Mouse (Mus musculus): Measurements from ENCODE around the gene Pax7. TPM values are rescaled to one million over a fixed set of nuclear protein-coding genes. Genes with fewer than 3 reads are reported as not detected.

Gene Pax7
- polyA plus RNA-seq, 1 experiment from 2014 or later: not detected

DNA sequence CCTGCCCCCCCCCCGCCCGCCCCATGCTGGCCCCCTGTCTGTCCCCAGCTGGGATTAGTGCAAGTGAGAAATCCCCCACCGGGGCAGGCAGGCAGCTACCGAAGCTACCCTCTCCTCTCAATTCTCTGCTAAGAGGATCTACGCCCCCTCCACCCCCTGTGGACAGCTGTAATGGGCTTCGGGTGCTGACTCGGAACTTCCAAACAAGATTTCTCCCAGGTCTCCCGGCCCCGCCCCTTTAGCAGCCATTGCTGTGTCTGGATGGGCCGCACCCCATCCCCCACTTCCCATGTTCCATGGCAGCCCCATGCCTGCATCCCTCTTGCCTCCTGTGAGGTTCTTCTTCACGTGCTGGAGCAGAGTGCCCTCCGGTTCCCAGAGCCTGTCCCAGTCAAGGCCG, 76.4 kb downstream of the Pax7 start:
- Histone ChIP-seq H3K4me2 (replicated peaks; ENCODE audit: low read depth, low read length) (no peak overlapping the region), H3K9ac (replicated peaks; ENCODE audit: low read depth) (no peak overlapping the region), H3K9me3 (ENCODE audit: low read length) (no peaks in the 10 kb centered on the region), H3K27ac (ENCODE audit: low read length) (no peak overlapping the region), H3K4me1 (ENCODE audit: insufficient read depth, low read depth, low read length) (no peaks in the 10 kb centered on the region), H3K4me3 (ENCODE audit: low read depth, low read length) (no peak overlapping the region), H3K27me3 (replicated peaks; ENCODE audit: insufficient read depth, low read length) (0 out of 2 replicates have a peak, but pooled peaks cover 4% of the 10 kb centered on the region), H3K36me3 (ENCODE audit: insufficient read depth, low read length) (no peaks in the 10 kb centered on the region)
- DNase-seq (ENCODE audit: low spot score) (no peak), ATAC-seq (no peak)
- no peak for TF ChIP-seq EP300 (IDR thresholded peaks at IDR 0.05)
- TF ChIP-seq CTCF (IDR thresholded peaks at IDR 0.05): no peak
- WGBS: 11% methylated on average over 11 of the region's 13 CpGs

DNA sequence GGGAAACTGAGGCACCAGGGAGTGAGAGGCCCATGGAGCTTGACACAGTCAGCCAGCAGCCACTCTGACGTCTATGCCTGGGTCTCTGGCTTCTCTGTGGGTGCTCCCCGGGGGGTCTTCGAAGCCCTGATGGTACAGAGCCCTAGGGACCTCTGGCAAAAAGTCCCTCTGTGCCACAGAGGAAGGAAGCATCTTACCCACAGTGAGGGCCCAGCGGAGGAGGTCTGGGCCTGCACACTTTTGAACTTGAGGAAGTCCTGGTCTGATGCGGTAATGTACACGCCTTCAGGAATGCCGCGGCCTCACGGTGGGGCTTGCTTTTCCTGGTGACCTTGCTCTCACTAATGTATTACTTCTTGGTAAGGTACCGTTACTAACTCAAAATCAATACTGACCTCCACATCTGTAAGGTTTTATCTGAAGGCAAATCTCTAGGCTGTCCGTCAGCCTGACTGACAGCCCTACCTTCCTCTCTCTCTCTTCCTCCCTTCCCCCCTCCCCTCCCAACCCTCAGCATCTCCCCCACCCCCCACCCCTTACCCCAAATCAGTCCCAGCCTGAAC, 79.1 kb downstream of the Pax7 start:
- WGBS: 33% methylated on average over 11 of the region's 11 CpGs
- H3K4me3 ChIP-seq (ENCODE audit: low read depth, low read length): no peak overlapping the region
- ATAC-seq: no peak

DNA sequence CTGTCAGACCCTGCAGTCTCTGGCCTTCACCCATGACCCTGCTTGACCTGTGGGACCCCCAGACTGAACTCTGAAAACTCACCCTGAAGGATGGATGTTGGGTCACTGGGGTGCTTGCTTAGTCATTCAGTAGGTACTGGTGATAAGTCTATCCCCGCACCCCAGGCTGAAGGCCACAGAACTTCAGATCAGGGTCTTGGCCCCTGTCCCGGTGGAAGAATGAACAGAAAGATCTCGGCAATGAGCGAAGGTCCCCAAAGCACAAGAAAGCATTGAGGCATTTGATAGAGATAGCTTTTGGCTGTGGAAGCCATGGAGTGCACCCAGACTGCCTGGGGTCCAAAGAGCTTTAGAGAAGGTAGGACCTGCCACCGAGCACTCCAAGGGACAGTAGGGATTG, 82.4 kb downstream of the Pax7 start:
- WGBS: 82% methylated on average over 5 of the region's 5 CpGs
- no peak overlapping the region for H3K9ac ChIP-seq (replicated peaks; ENCODE audit: low read depth)
- H3K4me2 ChIP-seq (replicated peaks; ENCODE audit: low read depth, low read length): no peak overlapping the region
- no peak overlapping the region for H3K4me3 ChIP-seq (ENCODE audit: low read depth, low read length)
- DNase-seq (ENCODE audit: low spot score) (no peak), ATAC-seq (no peak)
- H3K36me3 ChIP-seq (ENCODE audit: insufficient read depth, low read length): no peaks in the 10 kb centered on the region
- H3K27me3 ChIP-seq (replicated peaks; ENCODE audit: insufficient read depth, low read length): no peaks in the 10 kb centered on the region
- H3K9me3 ChIP-seq (ENCODE audit: low read length): no peaks in the 10 kb centered on the region
- no peak overlapping the region for H3K27ac ChIP-seq (ENCODE audit: low read length)
- H3K4me1 ChIP-seq (ENCODE audit: insufficient read depth, low read depth, low read length): no peaks in the 10 kb centered on the region
- TF ChIP-seq EP300 (IDR thresholded peaks at IDR 0.05) (no peak), CTCF (IDR thresholded peaks at IDR 0.05) (no peak)

More for the DNA sequence above, 79.1 kb downstream of the Pax7 start:
- TF ChIP-seq CTCF (IDR thresholded peaks at IDR 0.05) (no peak), EP300 (IDR thresholded peaks at IDR 0.05) (no peak)
- no peak overlapping the region for H3K4me2 ChIP-seq (replicated peaks; ENCODE audit: low read depth, low read length)
- H3K27ac ChIP-seq (ENCODE audit: low read length): no peak overlapping the region
- no peaks in the 10 kb centered on the region for H3K9me3 ChIP-seq (ENCODE audit: low read length)
- H3K36me3 ChIP-seq (ENCODE audit: insufficient read depth, low read length): no peaks in the 10 kb centered on the region
- H3K27me3 ChIP-seq (replicated peaks; ENCODE audit: insufficient read depth, low read length): 0 out of 2 replicates have a peak, but pooled peaks cover 4% of the 10 kb centered on the region
- H3K9ac ChIP-seq (replicated peaks; ENCODE audit: low read depth): no peak overlapping the region
- DNase-seq (ENCODE audit: low spot score): no peak
- no peaks in the 10 kb centered on the region for H3K4me1 ChIP-seq (ENCODE audit: insufficient read depth, low read depth, low read length)

DNA sequence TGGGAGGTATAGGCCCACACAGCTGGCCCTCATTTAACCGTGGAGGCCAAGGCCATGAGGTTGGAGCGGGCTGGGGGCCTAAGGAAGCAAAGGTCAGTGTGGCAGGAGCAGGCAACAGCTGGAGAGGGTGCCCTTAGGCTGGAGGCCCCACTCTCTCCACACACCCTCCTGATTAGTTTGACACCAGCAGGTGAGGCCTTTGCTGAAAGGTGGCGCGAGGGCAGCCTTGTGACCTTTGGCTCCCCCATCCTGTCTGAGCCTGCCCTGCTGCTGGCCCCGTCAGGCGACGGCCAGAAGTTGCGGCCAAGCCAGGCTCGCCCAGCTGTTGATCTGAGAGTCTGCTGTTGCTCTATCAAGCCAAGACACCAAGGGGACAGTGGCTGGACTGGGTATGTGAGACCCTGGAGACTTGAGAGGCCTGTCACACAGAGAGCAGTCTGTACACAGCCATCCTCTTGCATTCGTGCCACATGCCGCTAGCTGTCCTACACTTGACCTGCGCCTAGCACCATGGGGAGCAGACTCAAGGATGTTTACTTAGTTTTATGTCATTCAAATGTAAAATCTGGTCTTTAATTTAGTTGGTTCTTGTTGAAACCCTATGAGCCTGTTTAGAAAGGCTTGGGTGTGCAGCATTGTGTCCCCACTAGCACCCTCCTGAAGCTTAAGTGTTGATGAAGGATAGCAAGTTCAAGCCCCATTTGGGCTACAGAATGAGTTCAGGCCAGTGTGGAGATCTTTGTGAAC, 86.0 kb downstream of the Pax7 start:
- TF ChIP-seq EP300 (IDR thresholded peaks at IDR 0.05) (no peak), CTCF (IDR thresholded peaks at IDR 0.05) (no peak)
- H3K9me3 ChIP-seq (ENCODE audit: low read length): no peaks in the 10 kb centered on the region
- ATAC-seq (no peak), DNase-seq (ENCODE audit: low spot score) (no peak)
- no peak overlapping the region for H3K4me2 ChIP-seq (replicated peaks; ENCODE audit: low read depth, low read length)
- H3K4me3 ChIP-seq (ENCODE audit: low read depth, low read length): no peak overlapping the region
- H3K4me1 ChIP-seq (ENCODE audit: insufficient read depth, low read depth, low read length): no peaks in the 10 kb centered on the region
- 37% methylated on average over 12 of the region's 12 CpGs for WGBS
- no peaks in the 10 kb centered on the region for H3K36me3 ChIP-seq (ENCODE audit: insufficient read depth, low read length)
- H3K27me3 ChIP-seq (replicated peaks; ENCODE audit: insufficient read depth, low read length): no peaks in the 10 kb centered on the region
- no peak overlapping the region for H3K27ac ChIP-seq (ENCODE audit: low read length)
- H3K9ac ChIP-seq (replicated peaks; ENCODE audit: low read depth): no peak overlapping the region

DNA sequence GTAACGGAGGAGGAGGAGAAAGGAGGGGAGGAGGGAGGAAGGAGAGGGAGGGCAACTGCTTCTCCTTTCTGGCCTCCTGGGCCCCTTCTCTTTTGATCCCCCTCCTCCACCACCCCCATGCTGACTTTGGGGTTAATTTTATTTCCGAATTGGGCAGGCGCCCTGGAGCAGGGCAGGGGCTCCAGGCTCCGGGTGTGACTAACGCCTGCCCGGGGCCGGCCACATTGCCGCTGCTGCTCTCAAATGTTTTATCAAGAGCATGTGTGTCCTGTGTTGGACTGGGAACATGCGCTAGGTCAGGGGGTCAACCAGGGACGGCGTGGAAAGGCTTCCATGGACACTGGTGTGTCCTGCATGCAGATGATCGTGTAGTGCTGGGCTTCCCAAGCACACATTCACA, 87.2 kb downstream of the Pax7 start:
- H3K36me3 ChIP-seq (ENCODE audit: insufficient read depth, low read length): no peaks in the 10 kb centered on the region
- TF ChIP-seq EP300 (IDR thresholded peaks at IDR 0.05): no peak
- TF ChIP-seq CTCF (IDR thresholded peaks at IDR 0.05): no peak
- 41% methylated on average over 7 of the region's 12 CpGs for WGBS

DNA sequence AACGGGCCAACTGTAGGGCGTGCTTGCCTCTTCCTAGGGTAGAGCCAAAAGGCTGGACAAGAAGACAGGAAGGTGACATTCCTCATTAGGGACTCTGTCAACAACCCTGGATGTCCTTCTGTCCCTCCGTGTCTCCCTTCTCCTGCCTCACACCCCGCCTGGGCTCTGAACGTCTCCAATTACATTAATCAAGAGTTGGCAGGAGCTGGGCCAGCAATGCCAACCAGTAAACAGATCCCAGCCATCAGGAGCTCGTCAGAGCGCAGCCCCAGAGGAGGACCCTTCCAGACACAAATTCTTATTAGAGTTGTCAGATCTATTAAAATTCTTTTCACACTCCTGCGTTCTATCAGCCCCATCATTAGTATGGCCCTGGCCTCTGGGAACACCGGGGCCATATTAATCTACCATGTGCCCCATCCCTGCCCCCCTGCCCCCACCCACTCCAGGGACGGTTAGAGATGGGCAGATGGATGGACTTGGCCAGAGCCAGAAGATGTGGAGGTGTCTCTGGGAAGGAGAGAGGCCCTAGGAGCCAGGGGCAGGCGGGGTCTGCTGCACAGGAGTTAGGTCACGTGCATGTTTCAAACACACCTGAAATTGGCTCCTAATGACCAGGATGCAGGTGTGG, 88.4 kb downstream of the Pax7 start:
- Histone ChIP-seq H3K9me3 (ENCODE audit: low read length) (no peaks in the 10 kb centered on the region), H3K9ac (replicated peaks; ENCODE audit: low read depth) (no peak overlapping the region), H3K4me2 (replicated peaks; ENCODE audit: low read depth, low read length) (no peak overlapping the region), H3K4me1 (ENCODE audit: insufficient read depth, low read depth, low read length) (no peaks in the 10 kb centered on the region), H3K27me3 (replicated peaks; ENCODE audit: insufficient read depth, low read length) (no peaks in the 10 kb centered on the region), H3K4me3 (ENCODE audit: low read depth, low read length) (no peak overlapping the region), H3K36me3 (ENCODE audit: insufficient read depth, low read length) (no peaks in the 10 kb centered on the region), H3K27ac (ENCODE audit: low read length) (no peak overlapping the region)
- no peak for DNase-seq (ENCODE audit: low spot score)
- ATAC-seq: no peak
- TF ChIP-seq CTCF (IDR thresholded peaks at IDR 0.05): no peak
- no peak for TF ChIP-seq EP300 (IDR thresholded peaks at IDR 0.05)
- WGBS: 49% methylated on average over 12 of the region's 12 CpGs

More for the DNA sequence above, 87.2 kb downstream of the Pax7 start:
- no peak overlapping the region for H3K4me3 ChIP-seq (ENCODE audit: low read depth, low read length)
- no peak overlapping the region for H3K4me2 ChIP-seq (replicated peaks; ENCODE audit: low read depth, low read length)
- no peaks in the 10 kb centered on the region for H3K4me1 ChIP-seq (ENCODE audit: insufficient read depth, low read depth, low read length)
- H3K9ac ChIP-seq (replicated peaks; ENCODE audit: low read depth): no peak overlapping the region
- no peak for DNase-seq (ENCODE audit: low spot score)
- no peaks in the 10 kb centered on the region for H3K9me3 ChIP-seq (ENCODE audit: low read length)
- no peak for ATAC-seq
- no peaks in the 10 kb centered on the region for H3K27me3 ChIP-seq (replicated peaks; ENCODE audit: insufficient read depth, low read length)
- H3K27ac ChIP-seq (ENCODE audit: low read length): no peak overlapping the region

Data from lung, postnatal 0 days (tissue).